Mouse (Mus musculus) heart, embryonic 13.5 days (tissue): ENCODE data around the gene Gm11555. TPM values are rescaled to one million over a fixed set of nuclear protein-coding genes. Genes with fewer than 3 reads are reported as not detected.
"Not testable (repeated sequence)": the region's sequence is repeated elsewhere in the genome, so short reads cannot be mapped to it uniquely, and the experiment has no call there.

Experiments
- ATAC-seq: fragments of 200-750 bp; cut with Nextera tagmentation; 2 replicates; pipeline ENCODE4 v1.8.0; 2017; ENCODE audit warnings: moderate TSS enrichment; ENCODE audit not compliant: insufficient number of reproducible peaks, low FRiP score, low TSS enrichment; ENCODE audit errors: extremely low read depth
- H3K27ac ChIP-seq: fragments of 300-500 bp; sonication (generic); replicated peaks from 2 replicates; pipeline ENCODE4 v1.5.1; 2015; ENCODE audit warnings: moderate library complexity, mild to moderate bottlenecking, inconsistent platforms
- H3K27me3 ChIP-seq: fragments of 300-500 bp; sonication (generic); replicated peaks from 2 replicates; pipeline ENCODE4 v1.6.1; 2015; ENCODE audit warnings: mild to moderate bottlenecking, inconsistent platforms
- H3K36me3 ChIP-seq: fragments of 300-500 bp; sonication (generic); 2 replicates; pipeline ENCODE4 v1.6.1; 2015; ENCODE audit warnings: mild to moderate bottlenecking, inconsistent platforms
- H3K4me1 ChIP-seq: fragments of 300-500 bp; sonication (generic); 2 replicates; pipeline ENCODE4 v1.6.1; 2015; ENCODE audit warnings: inconsistent platforms
- H3K4me2 ChIP-seq: fragments of 300-500 bp; sonication (generic); 2 replicates; pipeline ENCODE4 v1.6.1; 2015; ENCODE audit warnings: inconsistent platforms, mild to moderate bottlenecking, moderate library complexity
- H3K4me3 ChIP-seq: fragments of 300-500 bp; sonication (generic); 2 replicates; pipeline ENCODE4 v1.5.1; 2015; ENCODE audit warnings: moderate library complexity, mild to moderate bottlenecking, inconsistent platforms
- H3K9ac ChIP-seq: fragments of 300-500 bp; sonication (generic); 2 replicates; pipeline ENCODE4 v1.6.1; 2015; ENCODE audit warnings: inconsistent platforms, mild to moderate bottlenecking, moderate library complexity
- H3K9me3 ChIP-seq: fragments of 300-500 bp; sonication (generic); 2 replicates; pipeline ENCODE4 v1.6.1; 2016; ENCODE audit warnings: inconsistent platforms
- WGBS: fragments of 180-500 bp; shearing (Covaris S2); methylation state at CpG from one replicate; pipeline ENCODE4 v1.1.7; 2015; ENCODE audit warnings: mixed read lengths; 5-methylcytosine and 5-hydroxymethylcytosine counted together
- polyA plus RNA-seq: library from polyadenylated mRNA; unstranded; fragments of >200 nt; fragmentation: Nextera tagmentation; extraction: Ambion mirVana; gene quantifications from 2 replicates; pipeline ENCODE4 v1.2.1, GENCODE M21; 2015

The Gm11555 gene
- polyA plus RNA-seq, result not detected in 2 replicates

DNA sequence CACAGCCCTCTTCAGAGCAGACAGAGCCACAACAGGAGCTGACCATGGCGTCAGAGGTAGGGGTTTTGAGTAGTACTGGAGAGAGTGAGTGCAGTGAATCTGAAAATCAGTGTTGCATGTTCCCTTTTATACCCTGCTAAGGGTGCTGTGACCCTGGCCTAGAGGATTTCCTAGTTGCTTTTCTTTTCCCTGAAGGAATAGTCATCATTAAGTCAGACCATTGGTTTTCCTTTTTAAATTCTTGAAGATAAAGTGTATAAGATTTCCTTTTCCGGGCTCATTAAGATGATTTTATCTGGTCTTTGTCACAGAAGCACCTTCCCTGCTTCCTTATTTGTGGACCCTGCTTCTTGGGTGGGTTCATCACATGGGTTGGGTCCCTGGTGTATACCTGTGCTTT, at the start of gene Gm11555:
Gene Gm11555, minus strand, starts transcription at position 101 of the 400 bp plus-strand sequence.
- Histone ChIP-seq H3K36me3 (no peaks in the 10 kb centered on the region), H3K4me2 (no peak within 1 kb of the TSS), H3K27ac (no peak within 1 kb of the TSS), H3K9ac (no peak within 1 kb of the TSS), H3K4me3 (no peak within 1 kb of the TSS), H3K9me3 (no peaks in the 10 kb centered on the region; the same call in 1 of the 2 replicates), H3K4me1 (no peaks in the 10 kb centered on the region), H3K27me3 (no peaks in the 10 kb centered on the region; the same call in 1 of the 2 replicates)
- ATAC-seq, result no peak
- WGBS, result 65% methylated on average over 2 of the region's 2 CpGs

DNA sequence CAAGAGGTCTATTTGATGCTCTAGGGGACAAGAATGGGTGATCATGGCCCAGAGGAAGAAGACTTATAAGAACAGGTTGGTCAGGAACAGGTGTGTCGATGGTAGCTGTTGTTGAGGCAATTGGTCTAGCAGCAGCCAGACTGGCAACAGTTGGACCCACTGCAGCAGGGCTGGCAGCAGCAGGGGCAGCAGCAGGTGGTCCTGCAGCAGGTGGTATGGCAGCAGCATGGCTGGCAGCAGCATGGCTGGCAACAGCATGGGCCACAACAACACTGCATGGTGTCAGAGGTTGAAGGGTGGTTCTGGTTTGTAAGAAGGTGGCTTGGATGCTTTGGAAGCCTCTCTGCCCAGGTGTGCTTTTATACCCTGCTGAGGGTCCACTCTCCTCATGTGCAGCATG, 40.4 kb upstream of the Gm11555 start, which contains the start of gene Gm14190:
Gene Gm14190, minus strand, starts transcription at position 278 of the 400 bp plus-strand sequence.
- 64% methylated on average over 1 of the region's 1 CpGs for WGBS
- Histone ChIP-seq H3K36me3 (no peaks in the 10 kb centered on the region), H3K27ac (no peak within 1 kb of the TSS), H3K4me2 (no peak within 1 kb of the TSS), H3K9ac (no peak within 1 kb of the TSS), H3K27me3 (no peaks in the 10 kb centered on the region), H3K4me1 (no peaks in the 10 kb centered on the region), H3K9me3 (no peaks in the 10 kb centered on the region), H3K4me3 (no peak within 1 kb of the TSS)
- no peak for ATAC-seq

DNA sequence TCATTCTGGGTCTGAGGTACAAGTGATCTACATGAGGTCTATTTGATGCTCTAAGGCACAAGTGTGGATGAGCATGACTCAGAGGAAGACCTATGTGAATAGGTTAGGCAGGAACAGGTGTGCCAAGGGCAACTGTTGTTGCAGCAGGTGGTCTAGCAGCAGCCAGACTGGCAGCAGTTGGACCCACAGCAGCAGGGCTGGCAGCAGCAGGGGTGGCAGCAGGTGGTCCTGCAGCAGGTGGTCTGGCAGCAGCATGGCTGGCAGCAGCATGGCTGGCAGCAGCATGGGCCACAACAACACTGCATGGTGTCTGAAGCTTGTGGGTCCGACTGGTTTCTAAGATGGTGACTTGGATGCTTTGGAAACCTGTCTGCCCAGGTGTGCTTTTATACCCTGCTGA, 35.2 kb upstream of the Gm11555 start:
- not testable (repeated sequence) for H3K9ac ChIP-seq, H3K27me3 ChIP-seq, ATAC-seq, H3K36me3 ChIP-seq, H3K9me3 ChIP-seq, H3K4me2 ChIP-seq, H3K4me3 ChIP-seq, H3K27ac ChIP-seq, H3K4me1 ChIP-seq
- 54% methylated on average over 1 of the region's 1 CpGs for WGBS

DNA sequence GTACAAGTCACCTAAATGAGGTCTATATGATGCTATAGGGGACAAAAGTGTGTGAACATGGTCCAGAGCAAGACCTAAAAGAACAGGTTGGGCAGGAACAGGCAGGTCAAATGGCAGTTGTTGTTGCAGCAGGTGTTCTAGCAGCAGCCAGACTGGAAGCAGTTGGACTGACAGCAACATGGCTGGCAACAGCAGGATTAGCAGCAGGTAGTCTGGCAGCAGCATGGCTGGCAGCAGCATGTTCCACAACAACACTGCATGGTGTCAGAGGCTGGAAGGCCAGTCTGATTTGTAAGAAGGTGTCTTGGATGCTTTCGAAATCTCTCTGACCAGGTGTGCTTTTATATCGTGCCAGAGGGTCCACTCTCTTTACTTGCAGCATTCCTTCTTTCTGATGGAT, 33.4 kb upstream of the Gm11555 start:
- ATAC-seq, result no peak
- Histone ChIP-seq H3K4me3 (no peak overlapping the region), H3K4me2 (no peak overlapping the region), H3K4me1 (no peaks in the 10 kb centered on the region), H3K27ac (no peak overlapping the region), H3K27me3 (no peaks in the 10 kb centered on the region), H3K9me3 (no peaks in the 10 kb centered on the region), H3K36me3 (no peaks in the 10 kb centered on the region), H3K9ac (no peak overlapping the region)
- WGBS, result 71% methylated on average over 2 of the region's 2 CpGs

DNA sequence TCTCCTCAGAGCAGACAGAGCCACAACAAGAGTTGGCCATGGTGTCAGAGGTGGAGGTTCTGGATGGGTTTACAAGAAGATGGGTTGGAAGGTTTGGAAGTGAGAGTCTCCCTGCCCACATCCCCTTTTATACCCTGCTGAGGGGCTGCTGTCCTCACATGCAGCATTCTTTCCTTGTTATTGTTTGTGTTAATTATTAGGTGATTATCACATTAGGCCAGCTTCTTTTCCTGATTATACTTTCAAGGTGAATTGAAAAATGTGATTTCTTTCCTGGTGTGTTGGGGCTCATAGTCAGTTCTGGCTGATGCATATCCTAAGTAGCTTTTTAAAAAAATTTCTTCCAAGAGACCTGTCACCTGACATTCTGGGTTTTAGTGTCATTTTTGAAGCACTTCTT, 15.8 kb upstream of the Gm11555 start, which contains the start of gene Krtap4-6:
Gene Krtap4-6, minus strand, starts transcription at position 101 of the 400 bp plus-strand sequence.
- no peaks in the 10 kb centered on the region for H3K27me3 ChIP-seq
- H3K4me1 ChIP-seq, result no peaks in the 10 kb centered on the region
- H3K9me3 ChIP-seq, result no peaks in the 10 kb centered on the region; the same call in 1 of the 2 replicates
- no peak within 1 kb of the TSS for H3K9ac ChIP-seq
- no peaks in the 10 kb centered on the region for H3K36me3 ChIP-seq
- H3K4me2 ChIP-seq, result no peak within 1 kb of the TSS
- ATAC-seq, result no peak
- no peak within 1 kb of the TSS for H3K27ac ChIP-seq
- H3K4me3 ChIP-seq, result no peak within 1 kb of the TSS

DNA sequence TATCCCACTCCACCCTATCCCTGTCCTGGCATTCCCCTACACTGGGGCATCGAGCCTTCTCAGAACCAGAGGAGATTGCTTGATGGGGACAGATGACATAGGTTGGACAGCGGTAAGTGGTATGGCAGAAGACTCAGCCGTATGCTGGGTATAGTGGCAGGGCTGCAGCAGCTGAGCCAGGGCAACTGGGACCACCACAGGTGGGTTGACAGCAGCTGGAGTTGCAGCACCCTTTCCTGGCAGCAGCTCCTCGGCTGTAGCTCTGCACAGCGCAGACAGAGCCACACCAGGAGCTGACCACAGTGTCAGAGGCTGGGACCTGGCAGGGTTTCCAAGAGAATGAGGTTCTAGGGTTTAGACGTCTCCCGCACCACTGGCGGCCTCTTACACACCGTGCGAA, 12.8 kb upstream of the Gm11555 start:
- Histone ChIP-seq H3K4me1 (no peaks in the 10 kb centered on the region), H3K4me2 (no peak overlapping the region), H3K27me3 (no peaks in the 10 kb centered on the region), H3K27ac (no peak overlapping the region), H3K9ac (no peak overlapping the region), H3K9me3 (no peaks in the 10 kb centered on the region; the same call in 1 of the 2 replicates), H3K4me3 (no peak overlapping the region), H3K36me3 (no peaks in the 10 kb centered on the region)
- 74% methylated on average over 10 of the region's 10 CpGs for WGBS
- ATAC-seq, result no peak

DNA sequence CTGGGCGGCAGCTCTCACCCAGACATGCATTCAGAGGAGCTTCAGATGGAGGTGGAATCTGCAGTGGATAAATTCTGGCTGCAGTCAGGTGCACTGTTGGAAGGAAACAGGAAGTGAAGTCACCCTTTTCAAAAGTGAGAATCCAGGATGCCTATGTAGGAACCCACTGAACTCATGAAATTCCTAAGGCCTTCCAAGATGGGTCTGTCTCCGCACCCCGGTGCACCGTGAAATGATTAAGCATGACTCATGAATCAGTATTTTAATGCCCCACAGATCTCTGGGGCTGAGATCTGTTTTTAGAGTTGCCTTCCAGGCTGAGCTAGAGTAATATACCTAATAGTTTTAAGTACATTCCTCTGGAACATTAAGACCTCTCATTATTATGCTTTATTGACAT, 9.2 kb upstream of the Gm11555 start:
- Histone ChIP-seq H3K9me3 (no peaks in the 10 kb centered on the region; the same call in 1 of the 2 replicates), H3K4me1 (no peaks in the 10 kb centered on the region), H3K36me3 (no peaks in the 10 kb centered on the region), H3K4me3 (no peak overlapping the region), H3K27ac (no peak overlapping the region), H3K27me3 (no peaks in the 10 kb centered on the region), H3K4me2 (no peak overlapping the region), H3K9ac (no peak overlapping the region)
- 66% methylated on average over 4 of the region's 4 CpGs for WGBS
- ATAC-seq, result no peak

DNA sequence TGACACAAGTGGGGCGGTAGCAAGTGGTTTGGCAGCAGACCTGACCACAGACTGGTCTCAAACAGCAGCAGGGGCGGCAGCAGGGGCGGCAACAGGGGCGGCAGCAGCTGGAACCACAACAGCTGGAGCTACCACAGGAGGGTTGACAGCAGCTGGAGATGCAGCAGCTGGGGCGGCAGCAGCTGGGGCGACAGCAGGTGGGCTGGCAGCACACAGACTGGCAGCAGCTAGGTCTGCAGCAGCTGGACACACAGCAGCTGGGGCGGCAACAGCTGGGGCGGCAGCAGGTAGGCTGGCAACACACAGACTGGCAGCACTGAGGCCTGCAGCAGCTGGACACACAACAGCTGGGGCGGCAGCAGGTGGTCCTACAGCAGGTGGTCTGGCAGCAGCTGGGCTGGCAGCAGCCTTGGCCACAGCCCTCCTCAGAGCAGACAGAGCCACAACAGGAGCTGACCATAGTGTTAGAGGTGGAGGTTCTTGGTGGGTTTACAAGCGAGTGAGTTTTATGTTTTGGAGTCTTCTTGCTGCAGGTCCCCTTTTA, 8.5 kb upstream of the Gm11555 start, which contains the start of gene Gm11563:
Gene Gm11563, minus strand, starts transcription at position 494 of the 544 bp plus-strand sequence.
- 58% methylated on average over 10 of the region's 10 CpGs for WGBS
- ATAC-seq, H3K27me3 ChIP-seq, H3K4me2 ChIP-seq, H3K9me3 ChIP-seq, H3K9ac ChIP-seq, H3K27ac ChIP-seq, H3K4me3 ChIP-seq, H3K4me1 ChIP-seq, H3K36me3 ChIP-seq: not testable (repeated sequence)

DNA sequence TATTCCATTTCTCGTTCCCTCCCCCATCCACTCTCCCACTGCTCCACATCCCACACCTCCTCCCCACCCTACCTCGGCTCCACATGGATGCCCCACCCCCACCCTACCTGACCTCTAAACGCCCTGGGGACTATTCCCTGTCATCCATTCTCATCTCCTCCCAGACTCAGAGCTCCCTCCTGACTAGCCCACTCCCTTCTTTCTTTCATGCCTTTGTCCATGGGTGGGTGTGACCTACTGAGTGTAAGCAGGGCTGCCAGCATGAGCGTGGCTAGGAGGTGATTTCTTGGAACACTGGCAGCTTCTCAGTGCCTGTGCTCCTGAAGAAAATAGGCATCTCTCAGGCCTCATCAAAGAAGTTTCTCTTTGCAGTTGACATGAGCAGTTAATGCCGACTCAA, 7.0 kb upstream of the Gm11555 start:
- no peak overlapping the region for H3K4me3 ChIP-seq
- no peaks in the 10 kb centered on the region; the same call in 1 of the 2 replicates for H3K9me3 ChIP-seq
- H3K4me1 ChIP-seq, result no peaks in the 10 kb centered on the region
- H3K27me3 ChIP-seq, result no peaks in the 10 kb centered on the region
- WGBS, result 50% methylated on average over 5 of the region's 5 CpGs
- no peaks in the 10 kb centered on the region for H3K36me3 ChIP-seq
- no peak overlapping the region for H3K4me2 ChIP-seq
- no peak for ATAC-seq
- H3K27ac ChIP-seq, result no peak overlapping the region
- no peak overlapping the region for H3K9ac ChIP-seq

DNA sequence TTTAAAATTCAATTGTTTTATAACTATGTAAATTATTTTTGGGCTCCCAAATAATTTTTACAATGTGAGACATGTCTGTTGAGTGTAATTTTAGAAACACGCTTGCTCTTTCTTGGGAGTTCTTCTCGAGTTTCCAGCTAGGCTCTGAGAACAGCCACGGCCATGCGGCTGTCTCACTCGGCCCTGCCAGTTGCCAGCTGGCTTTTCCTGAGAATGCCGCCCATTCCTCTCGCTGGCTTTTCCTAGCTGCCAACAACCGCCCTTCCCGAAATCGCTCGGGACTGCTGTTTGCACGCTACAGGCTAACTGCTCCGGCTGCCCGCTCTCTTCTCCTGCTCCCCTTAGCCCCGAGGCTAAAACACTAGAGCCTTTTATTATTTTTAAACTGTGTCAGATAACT, 3.6 kb downstream of the Gm11555 start:
- WGBS, result 79% methylated on average over 15 of the region's 15 CpGs
- no peak for ATAC-seq

DNA sequence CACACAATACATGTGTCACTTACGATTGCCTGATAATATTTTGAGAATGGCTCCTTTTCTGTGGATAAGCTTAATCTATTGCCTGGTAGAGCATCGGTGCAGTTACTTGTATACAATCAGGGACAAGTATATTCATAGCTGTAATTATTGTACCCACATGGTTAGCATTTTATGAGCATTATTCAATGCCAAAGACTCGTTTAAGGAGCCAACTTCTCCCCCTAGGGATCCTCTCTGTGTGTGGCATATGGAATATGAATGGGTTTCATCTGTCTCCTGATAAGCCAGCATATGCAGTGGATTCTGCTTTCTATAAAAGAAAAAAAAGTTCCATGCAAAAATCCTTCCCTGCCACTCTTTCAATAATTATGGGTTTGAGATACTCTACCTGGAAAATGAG, 5.7 kb downstream of the Gm11555 start:
- H3K9ac ChIP-seq, result no peak overlapping the region
- no peaks in the 10 kb centered on the region for H3K4me1 ChIP-seq
- no peak for ATAC-seq
- no peak overlapping the region for H3K4me2 ChIP-seq
- H3K27ac ChIP-seq, result no peak overlapping the region
- H3K9me3 ChIP-seq, result no peaks in the 10 kb centered on the region
- no peaks in the 10 kb centered on the region for H3K36me3 ChIP-seq
- no peak overlapping the region for H3K4me3 ChIP-seq
- peaks cover 3% of the 10 kb centered on the region for H3K27me3 ChIP-seq
- WGBS, result 70% methylated on average over 3 of the region's 3 CpGs

More for the DNA sequence above, 3.6 kb downstream of the Gm11555 start:
- Histone ChIP-seq H3K4me2 (no peak overlapping the region), H3K36me3 (no peaks in the 10 kb centered on the region), H3K27ac (no peak overlapping the region), H3K9me3 (no peaks in the 10 kb centered on the region; the same call in 1 of the 2 replicates), H3K4me3 (no peak overlapping the region), H3K9ac (no peak overlapping the region), H3K4me1 (no peaks in the 10 kb centered on the region), H3K27me3 (peaks cover 3% of the 10 kb centered on the region)

DNA sequence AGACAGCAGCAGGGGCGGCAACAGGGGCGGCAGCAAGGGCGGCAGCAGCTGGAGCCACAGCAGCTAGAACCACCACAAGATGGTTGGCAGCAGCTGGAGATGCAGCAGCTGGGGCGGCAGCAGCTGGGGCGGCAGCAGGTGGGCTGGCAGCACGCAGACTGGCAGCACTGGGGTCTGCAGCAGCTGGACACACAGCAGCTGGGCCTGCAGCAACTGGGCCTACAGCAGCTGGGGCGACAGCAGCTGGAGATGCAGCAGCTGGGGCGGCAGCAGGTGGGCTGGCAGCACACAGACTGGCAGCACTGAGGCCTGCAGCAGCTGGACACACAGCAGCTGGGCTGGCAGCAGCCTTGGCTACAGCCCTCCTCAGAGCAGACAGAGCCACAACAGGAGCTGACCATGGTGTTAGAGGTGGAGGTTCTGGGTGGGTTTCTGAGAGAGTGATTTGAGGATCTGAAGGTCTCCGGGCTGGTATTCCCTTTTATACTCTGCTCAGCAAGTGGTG, 6.3 kb downstream of the Gm11555 start, which contains the start of gene Krtap4-7:
Gene Krtap4-7, minus strand, starts transcription at position 455 of the 505 bp plus-strand sequence.
- WGBS, result 74% methylated on average over 9 of the region's 9 CpGs
- not testable (repeated sequence) for H3K4me3 ChIP-seq, H3K27me3 ChIP-seq, ATAC-seq, H3K36me3 ChIP-seq, H3K4me2 ChIP-seq, H3K9ac ChIP-seq, H3K27ac ChIP-seq, H3K9me3 ChIP-seq, H3K4me1 ChIP-seq
